Mouse (Mus musculus): ENCODE measurements around the gene Slc22a13. TPM values are rescaled to one million over a fixed set of nuclear protein-coding genes. Genes with fewer than 3 reads are reported as not detected.

Slc22a13 gene
- not detected for polyA plus RNA-seq (2014; fragmentation: Illumina TruSeq; extraction: RNeasy Lipid Tissue Mini Kit (QIAGEN cat#74804); ENCODE audit: low read depth, low replicate concordance)

DNA sequence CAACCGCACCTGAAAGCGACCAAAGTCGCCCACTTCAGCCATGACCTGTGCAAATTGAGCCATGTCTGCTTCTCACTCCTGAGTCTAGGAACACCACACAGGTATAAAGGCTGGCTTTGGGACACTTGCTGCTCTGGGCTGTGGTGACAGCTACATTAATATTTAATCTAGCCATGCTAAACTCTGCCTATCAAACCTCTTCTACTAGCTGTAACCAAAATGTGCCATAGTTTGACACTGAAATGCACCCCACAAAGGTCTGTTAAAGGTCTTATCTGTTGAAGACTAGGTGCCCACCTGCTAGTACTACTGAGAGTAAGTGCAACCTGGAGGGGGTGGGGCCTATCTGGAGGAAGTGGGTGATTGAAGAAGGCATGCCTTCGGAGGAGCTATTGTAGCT lies at the start of gene Slc22a13:
Gene Slc22a13 (minus strand): TSS at position 101 of the 400 bp plus-strand sequence.

DNA sequence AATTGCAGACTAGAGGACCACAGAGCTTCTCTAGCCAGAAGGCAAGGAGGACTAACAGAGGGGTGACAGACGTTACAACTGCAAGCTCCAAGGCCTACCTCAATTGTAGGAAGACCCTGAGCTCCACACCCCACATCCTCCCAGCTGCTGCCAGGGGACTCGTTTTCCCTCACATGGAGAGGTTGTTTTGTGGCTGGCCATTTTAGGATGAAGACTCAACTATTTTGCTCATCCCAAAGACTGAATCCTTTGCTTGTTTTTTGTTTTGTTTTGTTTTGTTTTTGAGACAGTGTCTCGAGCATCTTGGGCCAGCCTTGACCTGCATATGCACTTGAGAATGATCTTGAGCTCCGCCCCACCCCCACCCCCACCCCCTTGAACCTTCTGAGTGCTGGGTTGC lies 50.0 kb downstream of the Slc22a13 start, which contains the start of gene Gm47289:
Gene Gm47289 (plus strand): TSS at position 301 of the 400 bp plus-strand sequence.

DNA sequence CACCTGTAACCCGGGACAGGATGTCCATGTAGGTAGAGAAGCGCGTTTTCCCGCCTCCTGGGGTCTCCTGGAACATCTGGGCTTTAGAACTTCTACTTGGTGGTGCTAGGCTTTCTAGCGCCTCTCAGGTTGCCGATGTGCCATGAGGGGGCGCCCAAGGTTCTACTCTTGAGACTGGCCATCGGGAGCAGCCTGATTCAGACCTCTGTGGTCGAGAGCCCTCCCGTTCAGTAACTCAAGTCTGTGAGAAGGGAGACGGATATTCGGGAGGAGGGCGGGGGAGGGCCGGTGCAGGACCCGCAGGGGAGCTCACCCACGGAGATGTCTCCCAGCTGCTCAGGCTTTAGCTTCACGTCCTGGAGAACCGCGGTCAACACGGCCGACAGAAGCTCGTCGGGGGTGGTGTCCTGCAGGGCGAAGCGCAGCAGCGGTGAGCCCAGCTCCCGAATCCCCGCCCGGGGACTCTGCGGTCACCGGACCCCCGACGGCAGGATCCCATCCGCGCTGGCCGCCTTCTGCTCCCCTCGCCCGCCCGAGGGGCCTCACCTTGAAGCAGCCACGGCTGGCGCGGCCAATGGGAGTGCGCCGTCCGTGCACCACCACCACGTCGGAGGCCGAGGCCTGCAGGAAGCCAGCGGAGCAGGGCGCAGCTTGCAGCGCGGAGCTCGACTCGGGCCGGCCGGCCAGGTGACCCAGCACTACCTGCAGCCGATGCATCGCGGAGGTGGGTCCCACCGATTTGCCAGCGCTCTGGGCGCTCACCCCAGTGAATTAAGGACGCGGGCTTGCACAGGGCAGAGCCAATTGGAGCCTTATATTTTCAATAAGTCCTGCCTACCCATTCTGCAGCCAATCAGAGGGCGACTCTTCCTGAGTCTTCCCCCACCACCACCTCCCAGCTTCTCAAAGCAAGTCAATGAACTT lies 52.4 kb downstream of the Slc22a13 start, which contains the start of gene Acaa1b:
Gene Acaa1b (minus strand): TSS at position 816 of the 924 bp plus-strand sequence.

Other genes with a start within 250 kb of the Slc22a13 start
- gene Vill, start 156.3 kb downstream of the Slc22a13 start, polyA plus RNA-seq (2014; fragmentation: Illumina TruSeq; extraction: RNeasy Lipid Tissue Mini Kit (QIAGEN cat#74804); ENCODE audit: low read depth, low replicate concordance): 0.93 TPM
- gene Plcd1, start 115.6 kb downstream of the Slc22a13 start, polyA plus RNA-seq (2014; fragmentation: Illumina TruSeq; extraction: RNeasy Lipid Tissue Mini Kit (QIAGEN cat#74804); ENCODE audit: low read depth, low replicate concordance): 0.29 TPM
- 0.93 TPM for gene Dlec1, start 106.6 kb downstream of the Slc22a13 start, polyA plus RNA-seq (2014; fragmentation: Illumina TruSeq; extraction: RNeasy Lipid Tissue Mini Kit (QIAGEN cat#74804); ENCODE audit: low read depth, low replicate concordance)
- 0.76 TPM for gene Acaa1b, start 52.0 kb downstream of the Slc22a13 start, polyA plus RNA-seq (2014; fragmentation: Illumina TruSeq; extraction: RNeasy Lipid Tissue Mini Kit (QIAGEN cat#74804); ENCODE audit: low read depth, low replicate concordance)
- gene Gm47289, start 49.9 kb downstream of the Slc22a13 start, polyA plus RNA-seq (2014; fragmentation: Illumina TruSeq; extraction: RNeasy Lipid Tissue Mini Kit (QIAGEN cat#74804); ENCODE audit: low read depth, low replicate concordance): not detected
- 42.5 TPM for gene Oxsr1, start 113.3 kb upstream of the Slc22a13 start, polyA plus RNA-seq (2014; fragmentation: Illumina TruSeq; extraction: RNeasy Lipid Tissue Mini Kit (QIAGEN cat#74804); ENCODE audit: low read depth, low replicate concordance)
- gene Acaa1a, start 130.6 kb upstream of the Slc22a13 start, polyA plus RNA-seq (2014; fragmentation: Illumina TruSeq; extraction: RNeasy Lipid Tissue Mini Kit (QIAGEN cat#74804); ENCODE audit: low read depth, low replicate concordance): 3.5 TPM
- gene Myd88, start 132.3 kb upstream of the Slc22a13 start, polyA plus RNA-seq (2014; fragmentation: Illumina TruSeq; extraction: RNeasy Lipid Tissue Mini Kit (QIAGEN cat#74804); ENCODE audit: low read depth, low replicate concordance): 8.6 TPM
- gene Xylb, start 148.3 kb upstream of the Slc22a13 start, polyA plus RNA-seq (2014; fragmentation: Illumina TruSeq; extraction: RNeasy Lipid Tissue Mini Kit (QIAGEN cat#74804); ENCODE audit: low read depth, low replicate concordance): 0.87 TPM
- gene Slc22a14, start 156.5 kb upstream of the Slc22a13 start, polyA plus RNA-seq (2014; fragmentation: Illumina TruSeq; extraction: RNeasy Lipid Tissue Mini Kit (QIAGEN cat#74804); ENCODE audit: low read depth, low replicate concordance): not detected
- gene Acvr2b, start 193.0 kb upstream of the Slc22a13 start, polyA plus RNA-seq (2014; fragmentation: Illumina TruSeq; extraction: RNeasy Lipid Tissue Mini Kit (QIAGEN cat#74804); ENCODE audit: low read depth, low replicate concordance): 0.82 TPM
- gene Exog, start 235.8 kb upstream of the Slc22a13 start, polyA plus RNA-seq (2014; fragmentation: Illumina TruSeq; extraction: RNeasy Lipid Tissue Mini Kit (QIAGEN cat#74804); ENCODE audit: low read depth, low replicate concordance): 2.2 TPM

Data from adrenal gland, adult 10 weeks (tissue).